Mouse (Mus musculus) left cerebral cortex, postnatal 25 days (tissue): ENCODE data around the gene Nfatc3. TPM values are rescaled to one million over a fixed set of nuclear protein-coding genes. Genes with fewer than 3 reads are reported as not detected.

Experiments used
- DNase-seq, 2 experiments: peaks; one replicate each; pipeline ENCODE4 v3.0.0; 2022; ENCODE audit warnings: low spot score in 2 of 2, mixed read lengths in 1 of 2
- intact Hi-C: fragments of 180-260 bp; cut with DNase I; formaldehyde crosslinking; loops from one replicate; pipeline ENCODE4 v1.15.1; 2025
- total RNA-seq, 2 experiments: library from RNA; stranded (reverse); gene quantifications; 2 replicates each; pipeline ENCODE4 v1.2.3; 2021

Nfatc3 gene
- total RNA-seq, 2 experiments from 2014 or later: 9.3 to 12.2 TPM

GRCm38 (mm10) chr8:106108729-106109128 is 50.1 kb downstream of the Nfatc3 start:
- no peak for DNase-seq
- intact Hi-C loops: loop anchor here (1.0 kb wide), 1 partner anchor 9 kb away; no protein-coding TSS in a partner anchor

GRCm38 (mm10) chr8:106112041-106112440 is 53.4 kb downstream of the Nfatc3 start:
- no peak for DNase-seq
- intact Hi-C loops: no loop called here

GRCm38 (mm10) chr8:106112514-106112913 is 53.9 kb downstream of the Nfatc3 start:
- intact Hi-C loops: no loop called here

DNA sequence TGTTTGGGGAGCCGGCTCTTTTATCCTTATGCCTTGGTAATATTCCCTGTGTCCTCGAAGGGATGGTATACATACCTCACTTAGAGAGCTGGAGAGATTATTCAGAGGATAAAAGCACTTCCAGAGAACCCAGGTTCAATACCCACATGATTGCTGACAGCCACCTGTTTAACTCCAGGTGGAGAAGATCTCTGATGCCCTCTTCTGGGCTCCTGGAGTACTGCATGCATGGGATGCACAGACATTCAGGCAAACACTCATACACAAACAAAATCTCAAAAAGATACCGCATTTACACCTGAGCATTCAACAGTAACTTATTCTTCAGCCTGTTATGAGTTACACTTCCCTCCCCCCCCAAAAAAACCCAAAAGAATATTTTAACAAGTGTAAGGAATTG is 57.3 kb downstream of the Nfatc3 start:
- DNase-seq: no peak
- intact Hi-C loops: no loop called here

More at GRCm38 (mm10) chr8:106112514-106112913, 53.9 kb downstream of the Nfatc3 start:
- no peak for DNase-seq

GRCm38 (mm10) chr8:106123443-106123842 is 64.8 kb downstream of the Nfatc3 start:
- intact Hi-C loops: no loop called here
- DNase-seq: no peak

GRCm38 (mm10) chr8:106126055-106126454 is 67.4 kb downstream of the Nfatc3 start:
- intact Hi-C loops: no loop called here
- DNase-seq: no peak

DNA sequence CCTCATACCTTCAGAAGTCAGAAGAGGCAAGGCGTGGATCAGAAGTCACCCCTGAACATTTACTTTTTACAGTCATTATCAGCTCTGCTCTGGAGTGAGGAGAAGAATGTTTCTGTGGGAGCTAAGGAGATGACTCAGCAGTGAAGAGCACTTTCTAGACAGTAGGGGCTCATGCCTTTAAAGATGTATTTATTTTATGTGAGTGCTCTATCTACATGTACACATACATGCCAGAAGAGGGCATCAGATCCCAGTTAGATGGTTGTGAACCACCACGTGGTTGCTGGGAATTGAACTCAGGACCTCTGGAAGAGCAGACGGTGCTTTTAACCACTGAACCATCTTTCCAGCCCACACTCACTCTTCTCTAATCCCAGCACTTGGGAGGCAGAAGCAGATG is 68.4 kb downstream of the Nfatc3 start:
- no peak for DNase-seq
- intact Hi-C loops: no loop called here

DNA sequence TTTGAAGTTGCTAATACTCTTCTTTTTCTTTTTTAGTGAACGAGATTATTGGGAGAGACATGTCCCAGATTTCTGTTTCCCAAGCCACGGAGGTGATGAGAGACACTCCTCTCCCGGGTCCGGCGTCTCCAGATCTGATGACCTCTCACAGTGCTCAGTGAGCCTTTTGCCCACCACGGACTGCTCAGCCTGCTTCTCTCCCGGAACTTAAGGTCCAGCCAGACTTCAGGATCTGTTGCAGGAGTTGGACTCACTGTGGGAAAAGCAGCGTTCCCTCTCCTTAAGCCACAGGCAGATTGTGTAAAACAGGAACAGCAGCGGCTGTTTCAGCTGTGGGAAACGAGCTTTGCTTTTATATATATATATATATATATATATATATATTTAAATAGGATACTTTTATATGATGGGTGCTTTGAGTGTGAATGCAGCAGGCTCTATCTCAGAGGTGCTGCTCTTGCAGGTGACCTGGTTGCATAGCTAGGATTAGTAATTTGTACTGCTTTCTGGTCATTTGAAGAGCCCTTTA is 69.3 kb downstream of the Nfatc3 start:
- intact Hi-C loops: no loop called here
- no peak for DNase-seq

- intact Hi-C loops: no loop called here
- DNase-seq: no peak
These were observed 70.7 kb downstream of the Nfatc3 start for GRCm38 (mm10) chr8:106129232-106129930.

- DNase-seq: no peak
- intact Hi-C loops: loop anchor here (10.0 kb wide), 1 partner anchor 275 kb away; no protein-coding TSS in a partner anchor
These were observed 71.4 kb downstream of the Nfatc3 start for GRCm38 (mm10) chr8:106129997-106130396.

GRCm38 (mm10) chr8:106130505-106130904 is 71.9 kb downstream of the Nfatc3 start:
- no peak for DNase-seq
- intact Hi-C loops: loop anchor here (10.0 kb wide), 1 partner anchor 274 kb away; no protein-coding TSS in a partner anchor

DNA sequence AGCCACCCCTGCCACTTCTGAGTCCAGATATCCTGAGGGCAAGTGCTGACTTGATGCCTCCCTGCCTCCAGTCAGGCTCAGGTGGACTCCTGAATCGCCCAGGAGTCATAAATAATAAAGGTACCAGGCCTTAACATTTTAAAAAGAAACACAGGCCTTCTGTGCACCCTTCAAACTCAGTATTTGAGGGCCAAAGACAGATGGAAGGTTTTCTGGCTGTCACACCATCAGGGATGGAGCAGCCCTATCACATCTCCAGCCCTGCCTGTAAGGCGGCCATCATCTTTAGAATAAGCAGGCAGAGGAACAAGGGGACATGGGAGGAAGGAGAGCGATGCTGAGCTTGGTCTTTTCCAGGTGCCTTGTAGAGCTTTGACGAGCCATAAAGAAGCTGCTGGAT is 72.4 kb downstream of the Nfatc3 start:
- no peak for DNase-seq
- intact Hi-C loops: loop anchor here (10.0 kb wide), 1 partner anchor 274 kb away; no protein-coding TSS in a partner anchor

DNA sequence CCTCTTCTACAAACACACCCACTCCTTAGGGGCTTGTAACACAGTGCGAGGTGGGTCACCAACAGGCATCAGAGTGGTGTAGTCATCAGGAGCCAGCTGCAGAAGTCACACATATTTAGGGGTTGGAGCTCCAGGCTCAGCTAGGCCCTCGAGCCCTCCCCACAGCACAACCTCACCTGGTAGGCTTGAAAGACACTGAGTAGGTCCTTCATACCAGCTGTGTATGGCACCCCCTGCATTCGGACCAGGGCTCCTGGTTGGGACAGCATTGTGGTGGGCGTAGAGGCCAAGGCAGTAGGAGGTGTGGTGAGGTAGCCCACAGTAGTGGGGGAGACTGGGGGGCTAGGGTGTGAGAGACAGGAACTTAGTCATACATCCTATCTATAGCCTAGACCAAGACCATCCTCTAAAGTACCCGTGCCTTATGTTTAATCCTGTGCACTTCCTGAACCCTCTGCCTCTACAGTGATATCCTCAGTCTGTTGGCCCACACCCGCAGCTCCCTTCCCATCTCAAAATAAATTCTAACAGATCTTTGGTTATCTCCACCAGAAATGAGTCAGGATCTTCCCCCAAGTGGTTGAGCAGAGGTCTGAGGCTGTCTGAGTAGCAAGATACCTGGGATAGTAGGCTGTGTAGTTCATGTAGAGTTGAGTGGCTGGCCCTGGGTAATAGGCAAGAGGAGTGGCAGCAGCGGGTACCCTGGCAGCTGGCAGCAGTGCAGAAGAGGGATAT is 73.0 kb downstream of the Nfatc3 start:
- intact Hi-C loops: loop anchor here (10.0 kb wide), 1 partner anchor 273 kb away; no protein-coding TSS in a partner anchor
- DNase-seq: no peak

- DNase-seq: no peak
- intact Hi-C loops: loop anchor here (10.0 kb wide), 1 partner anchor 272 kb away; no protein-coding TSS in a partner anchor
These were observed 73.7 kb downstream of the Nfatc3 start for GRCm38 (mm10) chr8:106132356-106132755.

DNA sequence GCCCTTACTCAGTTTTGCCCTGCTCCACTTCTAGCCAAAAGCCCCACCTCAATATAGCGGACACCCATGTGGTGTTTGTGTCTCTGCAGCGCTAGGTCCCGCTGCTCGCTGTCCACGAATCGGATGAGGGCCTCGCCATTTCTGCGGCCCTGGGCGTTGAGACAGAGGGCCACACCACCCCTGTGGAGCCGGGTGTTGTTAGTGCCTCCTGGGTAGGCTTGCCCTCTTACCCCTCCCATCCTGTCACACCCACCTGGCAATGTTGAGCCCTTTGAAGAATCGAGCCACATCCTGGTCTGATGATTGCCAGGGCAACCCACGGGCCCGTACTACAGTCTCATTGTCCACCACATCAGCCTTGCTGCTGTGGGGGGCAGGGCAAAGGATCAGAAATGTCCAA is 74.9 kb downstream of the Nfatc3 start:
- intact Hi-C loops: loop anchor here (10.0 kb wide), 1 partner anchor 271 kb away; no protein-coding TSS in a partner anchor
- DNase-seq: no peak

DNA sequence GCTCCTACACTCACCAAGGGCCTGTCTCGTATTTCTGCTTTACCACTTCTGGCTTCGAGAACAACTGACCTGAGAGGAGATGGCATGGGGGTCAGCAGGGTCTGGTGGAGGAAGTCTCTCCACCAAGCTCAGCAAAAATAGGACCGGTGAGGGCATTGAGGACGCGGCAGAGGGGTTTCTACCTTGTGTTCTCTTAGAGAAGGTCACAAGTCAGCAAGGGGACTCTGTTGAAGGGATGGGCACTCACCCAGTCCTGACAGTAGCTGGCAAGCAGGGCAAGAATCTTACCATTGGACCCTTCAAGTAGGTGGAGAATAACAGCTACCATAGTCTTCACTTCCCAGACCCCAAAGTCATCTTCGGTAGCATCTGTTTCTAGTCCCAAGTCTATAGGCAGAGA is 75.3 kb downstream of the Nfatc3 start:
- intact Hi-C loops: loop anchor here (10.0 kb wide), 1 partner anchor 271 kb away; no protein-coding TSS in a partner anchor
- DNase-seq: no peak

GRCm38 (mm10) chr8:106134751-106135571 is 76.3 kb downstream of the Nfatc3 start:
- intact Hi-C loops: loop anchor here (10.0 kb wide), 1 partner anchor 270 kb away; no protein-coding TSS in a partner anchor
- DNase-seq: no peak

DNA sequence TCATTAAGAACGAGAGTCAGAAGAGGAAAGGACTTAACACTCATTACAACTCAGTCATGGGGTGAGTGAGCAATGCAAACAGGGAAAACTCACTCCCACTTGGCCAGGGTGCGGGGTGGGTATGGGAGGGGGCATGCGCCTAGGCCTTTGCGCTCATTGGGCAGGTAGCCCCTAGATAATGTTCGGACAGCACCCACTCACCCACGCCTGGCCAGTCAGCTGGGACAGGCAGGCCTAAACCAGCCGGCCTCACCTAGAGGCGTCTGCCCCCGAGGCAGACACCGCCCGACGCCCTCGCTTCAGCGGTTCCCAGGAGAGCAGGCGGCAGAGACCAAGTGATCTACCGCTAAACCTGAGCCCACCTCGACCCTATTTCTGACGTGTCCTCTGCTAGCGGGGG is 77.0 kb downstream of the Nfatc3 start:
- intact Hi-C loops: loop anchor here (10.0 kb wide), 1 partner anchor 269 kb away; no protein-coding TSS in a partner anchor

More for the DNA sequence above, 77.0 kb downstream of the Nfatc3 start:
- no peak for DNase-seq
